Mouse (Mus musculus): ENCODE measurements around the gene Slc22a12. TPM values are rescaled to one million over a fixed set of nuclear protein-coding genes. Genes with fewer than 3 reads are reported as not detected.

Slc22a12 gene
- polyA plus RNA-seq, 1 experiment = not detected

DNA sequence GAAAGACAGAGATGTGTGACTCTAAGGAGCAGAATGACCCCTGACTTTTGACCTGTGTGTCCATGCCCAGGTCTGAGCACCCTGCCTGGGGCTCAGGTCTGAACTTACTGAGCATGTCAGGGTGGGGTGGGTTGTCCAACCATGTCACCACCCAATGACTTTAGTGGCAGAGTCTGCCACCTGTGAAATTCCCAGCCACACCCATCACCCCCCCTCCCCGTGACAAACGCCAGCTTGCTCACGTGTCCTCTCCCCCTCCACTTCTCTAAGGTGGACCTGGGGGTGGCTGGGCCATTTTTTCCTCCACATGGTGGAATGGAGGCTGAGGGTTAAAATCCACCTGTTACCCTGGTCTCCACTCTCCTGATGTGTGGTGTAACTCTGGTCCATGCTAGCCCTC, 6.6 kb downstream of the Slc22a12 start:
- 78% methylated on average over 3 of the region's 3 CpGs for WGBS
- Histone ChIP-seq H3K4me1 (ENCODE audit: control insufficient read depth, insufficient read depth, low read length) (peaks cover 44% of the 10 kb centered on the region), H3K27ac (ENCODE audit: insufficient read depth, low read depth, low read length) (no peak overlapping the region), H3K4me3 (ENCODE audit: insufficient read depth, low read depth, low read length) (no peak overlapping the region)
- no peak for TF ChIP-seq CTCF (IDR thresholded peaks at IDR 0.05; ENCODE audit: insufficient read depth, low read depth, low read length)
- TF ChIP-seq POLR2A (IDR thresholded peaks at IDR 0.05; ENCODE audit: insufficient read depth, low read depth, low read length) = no peak

- Histone ChIP-seq H3K27ac (ENCODE audit: insufficient read depth, low read depth, low read length) (0 out of 2 replicates have a peak overlapping the region, but pooled peaks have one; percentile 7), H3K4me3 (ENCODE audit: insufficient read depth, low read depth, low read length) (no peak overlapping the region), H3K4me1 (ENCODE audit: control insufficient read depth, insufficient read depth, low read length) (peaks cover 59% of the 10 kb centered on the region)
- TF ChIP-seq POLR2A (IDR thresholded peaks at IDR 0.05; ENCODE audit: insufficient read depth, low read depth, low read length) (no peak), CTCF (IDR thresholded peaks at IDR 0.05; ENCODE audit: insufficient read depth, low read depth, low read length) (no peak)
- 60% methylated on average over 5 of the region's 5 CpGs for WGBS
Observed at GRCm38 (mm10) chr19:6534118-6534415, 8.8 kb downstream of the Slc22a12 start.

DNA sequence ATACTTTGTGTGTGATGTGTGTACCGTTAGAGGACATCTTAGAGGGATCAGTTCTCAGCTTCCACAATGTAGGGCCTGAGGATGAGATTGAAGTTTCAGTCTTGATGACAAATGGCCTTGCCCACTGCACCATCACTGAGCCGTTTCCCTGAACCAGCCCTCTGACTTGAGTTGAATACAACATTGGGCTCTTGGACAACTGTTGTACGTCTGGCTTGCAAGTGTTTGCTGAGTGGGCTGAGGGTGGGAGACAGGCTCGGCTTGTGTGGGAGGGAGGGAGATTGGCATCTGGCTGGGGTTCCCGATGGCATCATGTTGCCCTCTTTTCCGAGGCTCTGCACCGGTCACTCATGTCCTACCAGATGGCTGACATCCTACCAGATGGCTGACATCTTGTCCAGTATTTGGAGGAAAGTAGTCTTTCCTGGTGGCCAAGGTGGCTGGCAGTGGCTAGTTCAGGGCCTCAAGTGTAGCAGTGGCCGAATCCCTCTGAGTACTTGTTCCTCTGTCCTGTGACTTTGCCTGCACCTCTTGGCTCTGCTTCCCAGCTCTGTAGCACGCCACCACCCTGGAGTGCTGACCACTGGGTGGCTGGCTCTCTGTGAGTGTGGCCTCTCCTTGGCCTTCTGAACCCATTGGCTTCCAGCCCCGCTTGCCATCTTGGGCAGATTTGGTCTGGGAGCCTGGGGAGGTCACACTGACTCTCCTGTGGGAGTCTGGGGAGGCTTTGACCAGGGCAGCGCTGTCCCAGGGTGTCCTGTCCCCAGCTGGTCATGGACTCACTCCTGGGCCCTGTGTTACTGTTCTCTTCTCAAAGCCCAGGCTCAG, 9.3 kb downstream of the Slc22a12 start:
- Histone ChIP-seq H3K4me3 (ENCODE audit: insufficient read depth, low read depth, low read length) (no peak overlapping the region), H3K4me1 (ENCODE audit: control insufficient read depth, insufficient read depth, low read length) (peaks cover 64% of the 10 kb centered on the region), H3K27ac (ENCODE audit: insufficient read depth, low read depth, low read length) (0 out of 2 replicates have a peak overlapping the region, but pooled peaks have one; percentile 7)
- WGBS = 46% methylated on average over 11 of the region's 11 CpGs
- TF ChIP-seq CTCF (IDR thresholded peaks at IDR 0.05; ENCODE audit: insufficient read depth, low read depth, low read length) = no peak
- TF ChIP-seq POLR2A (IDR thresholded peaks at IDR 0.05; ENCODE audit: insufficient read depth, low read depth, low read length) = no peak

- H3K27ac ChIP-seq (ENCODE audit: insufficient read depth, low read depth, low read length) = 0 out of 2 replicates have a peak overlapping the region, but pooled peaks have one; percentile 82
- TF ChIP-seq CTCF (IDR thresholded peaks at IDR 0.05; ENCODE audit: insufficient read depth, low read depth, low read length) (no peak), POLR2A (IDR thresholded peaks at IDR 0.05; ENCODE audit: insufficient read depth, low read depth, low read length) (no peak)
- H3K4me3 ChIP-seq (ENCODE audit: insufficient read depth, low read depth, low read length) = no peak overlapping the region
- 21% methylated on average over 13 of the region's 13 CpGs for WGBS
- H3K4me1 ChIP-seq (ENCODE audit: control insufficient read depth, insufficient read depth, low read length) = peaks cover 72% of the 10 kb centered on the region
Observed at GRCm38 (mm10) chr19:6532656-6533055, 10.2 kb downstream of the Slc22a12 start.

DNA sequence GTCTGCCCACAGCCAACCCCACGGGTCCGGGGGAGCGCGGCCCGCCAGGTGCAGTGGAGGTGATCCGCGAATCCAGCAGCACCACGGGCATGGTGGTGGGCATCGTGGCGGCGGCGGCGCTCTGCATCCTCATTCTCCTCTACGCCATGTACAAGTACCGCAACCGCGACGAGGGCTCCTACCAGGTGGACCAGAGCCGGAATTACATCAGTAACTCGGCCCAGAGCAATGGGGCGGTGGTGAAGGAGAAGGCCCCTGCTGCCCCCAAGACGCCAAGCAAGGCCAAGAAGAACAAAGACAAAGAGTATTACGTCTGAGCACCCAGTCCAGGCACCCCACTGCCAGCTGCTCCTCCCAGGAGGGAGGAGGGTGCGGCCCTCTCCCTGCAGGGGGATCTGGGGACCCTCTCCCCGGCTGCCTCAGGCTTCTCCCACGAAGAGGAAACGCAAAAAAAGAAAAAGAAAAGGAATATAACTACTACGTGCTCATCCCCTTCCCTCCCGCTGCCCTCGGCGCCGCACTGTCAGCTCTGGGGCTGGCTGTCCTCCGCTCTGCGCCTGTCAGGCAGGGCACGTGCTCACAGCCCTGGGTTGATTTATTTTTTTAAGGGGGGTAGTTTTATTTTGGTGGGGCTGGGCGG, 10.9 kb downstream of the Slc22a12 start:
- WGBS = 12% methylated on average over 36 of the region's 36 CpGs
- Histone ChIP-seq H3K4me3 (ENCODE audit: insufficient read depth, low read depth, low read length) (peak overlapping the region; percentile 29), H3K27ac (ENCODE audit: insufficient read depth, low read depth, low read length) (peak overlapping the region; percentile 82), H3K4me1 (ENCODE audit: control insufficient read depth, insufficient read depth, low read length) (peaks cover 78% of the 10 kb centered on the region)
- TF ChIP-seq POLR2A (IDR thresholded peaks at IDR 0.05; ENCODE audit: insufficient read depth, low read depth, low read length) (no peak), CTCF (IDR thresholded peaks at IDR 0.05; ENCODE audit: insufficient read depth, low read depth, low read length) (no peak)

DNA sequence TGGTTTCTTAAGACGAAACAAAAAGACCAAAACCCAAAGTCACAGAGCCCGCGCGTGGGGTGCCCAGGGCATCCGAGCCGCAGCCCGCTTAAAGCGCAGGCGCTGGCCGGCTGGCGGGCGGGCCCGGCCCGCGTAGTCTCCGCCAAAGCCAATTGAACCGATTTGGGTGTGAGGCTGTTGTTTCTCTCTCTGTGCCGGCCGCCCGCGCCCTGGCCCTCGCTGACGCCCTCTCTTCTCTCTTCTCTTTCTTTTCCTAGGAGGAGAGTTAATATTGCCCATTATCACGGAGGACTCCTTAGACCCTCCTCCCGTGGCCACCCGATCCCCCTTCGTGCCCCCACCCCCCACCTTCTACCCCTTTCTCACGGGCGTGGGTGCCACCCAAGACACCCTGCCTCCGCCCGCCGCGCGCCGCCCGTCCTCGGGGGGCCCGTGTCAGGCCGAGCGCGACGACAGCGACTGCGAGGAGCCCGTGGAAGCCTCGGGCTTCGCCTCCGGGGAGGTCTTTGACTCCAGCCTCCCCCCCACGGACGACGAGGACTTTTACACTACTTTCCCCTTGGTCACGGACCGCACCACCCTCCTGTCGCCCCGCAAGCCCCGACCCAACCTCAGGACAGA, 11.7 kb downstream of the Slc22a12 start:
- no peak for TF ChIP-seq CTCF (IDR thresholded peaks at IDR 0.05; ENCODE audit: insufficient read depth, low read depth, low read length)
- TF ChIP-seq POLR2A (IDR thresholded peaks at IDR 0.05; ENCODE audit: insufficient read depth, low read depth, low read length) = no peak
- peak overlapping the region; percentile 29 for H3K4me3 ChIP-seq (ENCODE audit: insufficient read depth, low read depth, low read length)
- peak overlapping the region; percentile 10; the same call in 1 of the 2 replicates for H3K27ac ChIP-seq (ENCODE audit: insufficient read depth, low read depth, low read length)
- H3K4me1 ChIP-seq (ENCODE audit: control insufficient read depth, insufficient read depth, low read length) = peaks cover 72% of the 10 kb centered on the region
- 6% methylated on average over 56 of the region's 56 CpGs for WGBS

- no peak overlapping the region for H3K27ac ChIP-seq (ENCODE audit: insufficient read depth, low read depth, low read length)
- TF ChIP-seq POLR2A (IDR thresholded peaks at IDR 0.05; ENCODE audit: insufficient read depth, low read depth, low read length) = no peak
- TF ChIP-seq CTCF (IDR thresholded peaks at IDR 0.05; ENCODE audit: insufficient read depth, low read depth, low read length) = no peak
- H3K4me1 ChIP-seq (ENCODE audit: control insufficient read depth, insufficient read depth, low read length) = peaks cover 66% of the 10 kb centered on the region
- no peak overlapping the region for H3K4me3 ChIP-seq (ENCODE audit: insufficient read depth, low read depth, low read length)
- WGBS = 17% methylated on average over 13 of the region's 13 CpGs
Observed at GRCm38 (mm10) chr19:6530359-6530758, 12.5 kb downstream of the Slc22a12 start.

DNA sequence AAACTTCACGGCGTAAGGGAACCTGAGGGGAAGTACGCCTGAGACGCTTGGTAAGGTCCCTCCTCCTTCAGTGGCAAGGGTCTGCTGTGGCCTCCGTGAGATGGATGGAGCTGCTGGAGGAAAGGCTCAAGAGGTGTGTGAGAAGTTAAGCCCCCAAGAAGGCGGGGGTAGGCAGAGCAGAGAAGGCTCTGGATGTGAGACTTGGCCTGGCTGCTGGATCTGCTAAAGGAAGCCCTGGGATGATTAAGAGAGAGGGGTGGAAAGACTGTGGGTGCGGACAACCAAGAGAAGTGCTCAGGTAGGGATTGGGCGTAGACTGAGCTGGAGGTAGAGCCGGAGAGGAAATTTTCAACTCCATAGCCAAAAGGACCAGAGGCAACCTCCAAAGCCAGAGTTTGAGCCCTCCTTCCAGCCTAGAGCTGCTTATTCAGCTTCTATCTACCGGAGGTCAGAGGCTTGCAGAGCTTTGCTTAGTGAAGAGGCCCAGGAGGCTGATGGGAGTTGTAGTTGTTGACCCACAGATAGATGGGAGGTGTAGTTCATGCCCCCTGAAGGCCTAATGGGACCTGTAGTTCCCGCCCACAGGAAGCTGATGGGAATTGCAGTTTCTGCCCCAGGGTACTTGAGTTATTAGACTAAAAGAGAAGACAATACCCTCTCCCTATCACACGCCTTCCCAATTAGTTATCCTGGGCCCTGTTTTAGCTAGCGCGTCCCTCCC, 13.4 kb downstream of the Slc22a12 start:
- Histone ChIP-seq H3K4me1 (ENCODE audit: control insufficient read depth, insufficient read depth, low read length) (peaks cover 63% of the 10 kb centered on the region), H3K27ac (ENCODE audit: insufficient read depth, low read depth, low read length) (no peak overlapping the region), H3K4me3 (ENCODE audit: insufficient read depth, low read depth, low read length) (no peak overlapping the region)
- TF ChIP-seq POLR2A (IDR thresholded peaks at IDR 0.05; ENCODE audit: insufficient read depth, low read depth, low read length) (no peak), CTCF (IDR thresholded peaks at IDR 0.05; ENCODE audit: insufficient read depth, low read depth, low read length) (no peak)
- 60% methylated on average over 14 of the region's 14 CpGs for WGBS

Data from olfactory bulb, adult 2 months (tissue).